In genomic region chr13:104650145-104650544, GRCm38 (mm10) we compare ENCODE assay signal across 17 mouse cellular contexts.
"Had no signal": no experiment of that assay in that cellular context is flagged by ENCODE, and none has a peak within 500 bp of the region (broad histone marks: within the 10 kb centered on the region; RNA-seq: fewer than 3 reads in every experiment).

No protein-coding gene starts in this region.

- H3K36me3 ChIP-seq: limb, embryonic 13.5 days; liver, embryonic 15.5 days had no signal

- H3K4me1 ChIP-seq: liver, embryonic 15.5 days had no signal

- H3K4me2 ChIP-seq: limb, embryonic 13.5 days; liver, embryonic 11.5 days; liver, embryonic 15.5 days; midbrain, embryonic 11.5 days had no signal

- H3K4me3 ChIP-seq: limb, embryonic 10.5 days; limb, embryonic 13.5 days; liver, embryonic 15.5 days had no signal

- H3K9me3 ChIP-seq: limb, embryonic 10.5 days; limb, embryonic 13.5 days; liver, embryonic 15.5 days had no signal

- H3K27ac ChIP-seq: limb, embryonic 10.5 days; limb, embryonic 13.5 days; liver, embryonic 15.5 days; macrophage; stomach, postnatal 0 days had no signal

- H3K9ac ChIP-seq: limb, embryonic 13.5 days; liver, embryonic 15.5 days had no signal

- H3K27me3 ChIP-seq: limb, embryonic 13.5 days; liver, embryonic 15.5 days had no signal

- DNase-seq: kidney, adult 18-20 months; kidney, adult 9 months; kidney, postnatal 14 days; kidney, postnatal 4 days; lung, adult 2 months; midbrain, embryonic 14.5 days; right cerebral cortex, adult 18-20 months; right cerebral cortex, postnatal 14 days; right cerebral cortex, postnatal 4 days; thymus, postnatal 25 days had no signal
